Mouse (Mus musculus) testis, adult 2 months (tissue): ENCODE results near the gene Lgi4.

Source experiments
- CTCF ChIP-seq: fragments of 200-500 bp; IDR thresholded peaks from 2 replicates; pipeline ENCODE4 v1.5.1; 2012; ENCODE audit warnings: low read depth, mild to moderate bottlenecking, inconsistent platforms, low read length, moderate library complexity; ENCODE audit not compliant: control insufficient read depth, insufficient read depth, insufficient replicate concordance
- POLR2A ChIP-seq: fragments of 200-500 bp; IDR thresholded peaks from 2 replicates; pipeline ENCODE4 v1.6.1; 2012; ENCODE audit warnings: low read depth, mild to moderate bottlenecking, inconsistent platforms, low read length, moderate library complexity; ENCODE audit not compliant: control insufficient read depth

GRCm38 (mm10) chr7:31096892-31097564 lies 37.9 kb downstream of the Lgi4 start:
- TF ChIP-seq POLR2A (no peak), CTCF (no peak)
